Mouse (Mus musculus) macrophage (primary cell): ENCODE data around the gene Zfp637. TPM values are rescaled to one million over a fixed set of nuclear protein-coding genes. Genes with fewer than 3 reads are reported as not detected.

Source experiments
- H3K27ac ChIP-seq: fragments of 350-480 bp; formaldehyde crosslinking; 2 replicates; pipeline ENCODE4 v1.9.0; 2021
- H3K36me3 ChIP-seq: fragments of 350-480 bp; formaldehyde crosslinking; 2 replicates; pipeline ENCODE4 v1.9.0; 2021; ENCODE audit errors: inconsistent target
- H3K4me3 ChIP-seq: fragments of 350-480 bp; formaldehyde crosslinking; 2 replicates; pipeline ENCODE4 v1.9.0; 2021; ENCODE audit errors: inconsistent target
- H3K79me2 ChIP-seq: fragments of 350-480 bp; formaldehyde crosslinking; 2 replicates; pipeline ENCODE4 v1.9.0; 2021; ENCODE audit errors: inconsistent target
- WGBS: methylation state at CpG from one replicate; pipeline ENCODE4 v1.1.7; 2026; ENCODE audit warnings: inconsistent platforms; ENCODE audit not compliant: missing documents; 5-methylcytosine and 5-hydroxymethylcytosine counted together
- polyA plus RNA-seq: library from polyadenylated mRNA; stranded (reverse); fragments of 250-400 nt; gene quantifications from 3 replicates; pipeline ENCODE4 v1.2.4, GENCODE M21; 2018; ENCODE audit warnings: inconsistent platforms
- total RNA-seq, 78 experiments: library from RNA; depleted of rRNA; stranded (reverse); fragments of 250-400 nt; gene quantifications; 1 replicate in 9 of 78; 2 replicates in 24 of 78; 3 replicates in 43 of 78; 4 replicates in 2 of 78; pipeline ENCODE4 v1.2.4; 2018; ENCODE audit warnings: inconsistent platforms in 56 of 78

The Zfp637 gene
- total RNA-seq (2018; cell fraction: chromatin; rRNA removed): 10 to 100 TPM in 8 of 26 experiments, 1 to 10 TPM in 15, under 1 TPM in 1, not detected in 2; 0.94 to 22.4 (median 7.6) TPM
- 10 to 100 TPM in 19 of 26 experiments, 1 to 10 TPM in 7; 6.9 to 23.8 (median 14.2) TPM for total RNA-seq (2018; cell fraction: cytosol; rRNA removed)
- 10 to 100 TPM in 8 of 26 experiments, 1 to 10 TPM in 18; 1.6 to 22.5 (median 6.0) TPM for total RNA-seq (2018; cell fraction: nucleus; rRNA removed)
- 18.6 to 20.6 TPM (median 19.0 TPM) in 3 replicates for polyA plus RNA-seq

- H3K79me2 ChIP-seq: no peaks in the 10 kb centered on the region; the same call in 1 of the 2 replicates
- no peak within 1 kb of the TSS; the same call in 1 of the 2 replicates for H3K27ac ChIP-seq
- H3K4me3 ChIP-seq: peak within 1 kb of the TSS; percentile 69
- WGBS: under 1% methylated on average over 56 of the region's 66 CpGs
- H3K36me3 ChIP-seq: peaks cover 20% of the 10 kb centered on the region
Observed at GRCm38 (mm10) chr6:117840686-117841510, at the start of gene Zfp637. Zfp637 (plus strand) TSS chr6:117841180.

DNA sequence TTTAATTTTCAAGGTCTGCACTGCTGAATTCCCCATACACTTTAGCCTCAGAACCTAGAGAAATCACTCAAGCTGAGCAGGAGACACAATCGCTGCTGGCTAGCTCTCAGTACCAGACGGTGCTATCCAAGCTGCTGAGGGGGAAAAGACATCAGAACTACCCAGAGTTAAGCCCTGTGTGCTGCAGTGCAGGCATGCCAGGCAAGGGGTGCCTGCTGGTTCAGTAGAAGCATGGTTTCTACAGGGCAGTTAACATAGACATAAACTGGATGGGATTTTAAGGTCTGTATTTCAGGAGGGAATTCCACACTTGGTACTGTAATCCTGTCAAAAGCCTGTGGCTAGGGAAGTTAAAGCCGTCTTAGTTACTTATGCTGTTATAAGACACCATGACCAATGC, 45.7 kb upstream of the Zfp637 start:
- Histone ChIP-seq H3K36me3 (no peaks in the 10 kb centered on the region), H3K27ac (no peak overlapping the region), H3K4me3 (no peak overlapping the region), H3K79me2 (no peaks in the 10 kb centered on the region)
- WGBS: 96% methylated on average over 3 of the region's 3 CpGs

GRCm38 (mm10) chr6:117800824-117801223, 40.2 kb upstream of the Zfp637 start:
- WGBS: 83% methylated on average over 7 of the region's 7 CpGs
- H3K79me2 ChIP-seq: no peaks in the 10 kb centered on the region
- H3K27ac ChIP-seq: no peak overlapping the region
- no peaks in the 10 kb centered on the region for H3K36me3 ChIP-seq
- no peak overlapping the region for H3K4me3 ChIP-seq

GRCm38 (mm10) chr6:117801801-117802200, 39.2 kb upstream of the Zfp637 start:
- Histone ChIP-seq H3K27ac (no peak overlapping the region), H3K36me3 (no peaks in the 10 kb centered on the region), H3K4me3 (no peak overlapping the region), H3K79me2 (no peaks in the 10 kb centered on the region)
- 81% methylated on average over 6 of the region's 6 CpGs for WGBS

GRCm38 (mm10) chr6:117807756-117808155, 33.2 kb upstream of the Zfp637 start:
- 94% methylated on average over 1 of the region's 1 CpGs for WGBS
- no peak overlapping the region for H3K4me3 ChIP-seq

DNA sequence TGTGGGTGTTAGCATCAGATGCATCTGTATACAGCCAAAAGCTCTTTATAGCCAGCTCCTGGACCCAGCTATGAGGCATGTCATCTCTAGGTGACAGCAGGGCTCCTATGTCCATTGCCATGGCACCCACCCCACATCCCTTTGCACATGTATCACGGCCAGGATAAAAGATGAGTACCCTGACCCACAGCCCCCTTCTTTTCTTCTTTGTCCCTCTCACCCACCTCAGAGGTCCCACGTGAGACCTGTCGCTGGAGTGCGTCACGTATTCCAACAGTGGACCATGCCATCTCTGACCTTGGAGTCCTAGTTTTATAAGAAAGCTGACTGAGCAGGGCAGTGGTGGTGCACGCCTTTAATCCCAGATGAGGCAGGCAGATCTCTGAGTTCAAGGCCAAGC, 31.2 kb upstream of the Zfp637 start:
- WGBS: 95% methylated on average over 6 of the region's 6 CpGs

More at GRCm38 (mm10) chr6:117807756-117808155, 33.2 kb upstream of the Zfp637 start:
- H3K27ac ChIP-seq: no peak overlapping the region
- no peaks in the 10 kb centered on the region for H3K36me3 ChIP-seq
- H3K79me2 ChIP-seq: no peaks in the 10 kb centered on the region

DNA sequence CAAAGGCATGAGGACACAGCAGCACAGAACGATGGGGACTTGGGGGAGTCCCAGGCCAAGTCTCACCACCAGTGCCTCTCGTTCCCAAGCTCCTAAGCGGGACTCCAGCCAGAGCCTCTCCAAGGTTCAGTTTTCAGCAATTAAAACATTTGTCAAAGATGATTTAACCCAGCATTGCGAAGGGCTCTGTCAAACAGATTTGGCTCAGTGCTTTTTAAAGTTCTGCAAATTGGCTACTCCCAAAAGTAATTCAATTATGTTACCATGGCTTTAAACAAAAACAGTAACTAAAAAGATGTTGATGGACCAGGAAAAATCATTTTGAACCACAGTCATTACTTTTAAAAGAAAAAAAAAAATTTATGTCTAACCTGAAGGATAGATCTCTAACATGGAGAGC, 30.3 kb upstream of the Zfp637 start:
- no peak overlapping the region for H3K27ac ChIP-seq
- no peaks in the 10 kb centered on the region for H3K36me3 ChIP-seq
- H3K79me2 ChIP-seq: no peaks in the 10 kb centered on the region
- 82% methylated on average over 4 of the region's 4 CpGs for WGBS
- H3K4me3 ChIP-seq: no peak overlapping the region

More for the DNA sequence above, 31.2 kb upstream of the Zfp637 start:
- Histone ChIP-seq H3K27ac (no peak overlapping the region), H3K4me3 (no peak overlapping the region), H3K79me2 (no peaks in the 10 kb centered on the region), H3K36me3 (no peaks in the 10 kb centered on the region)

DNA sequence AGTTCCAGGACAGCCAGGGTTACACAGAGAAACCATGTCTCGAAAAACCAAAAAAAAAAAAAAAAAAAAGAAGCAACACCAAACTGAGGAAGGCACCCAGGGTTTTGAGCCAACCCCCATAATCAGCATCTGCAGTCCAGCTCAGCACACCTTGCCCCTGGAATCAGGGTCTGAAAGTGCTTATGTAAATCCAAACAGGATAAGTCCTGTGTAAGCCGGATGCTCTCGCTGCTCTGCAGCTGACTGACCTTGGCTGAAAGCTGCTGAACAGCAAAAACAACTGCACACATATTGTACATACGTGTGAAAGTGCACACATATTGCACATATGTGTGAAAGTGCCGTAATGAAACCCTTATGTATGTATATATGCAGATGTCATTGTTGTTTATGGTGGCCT, 29.7 kb upstream of the Zfp637 start:
- no peaks in the 10 kb centered on the region for H3K36me3 ChIP-seq
- H3K79me2 ChIP-seq: no peaks in the 10 kb centered on the region
- no peak overlapping the region for H3K4me3 ChIP-seq
- WGBS: 88% methylated on average over 5 of the region's 5 CpGs
- no peak overlapping the region for H3K27ac ChIP-seq

DNA sequence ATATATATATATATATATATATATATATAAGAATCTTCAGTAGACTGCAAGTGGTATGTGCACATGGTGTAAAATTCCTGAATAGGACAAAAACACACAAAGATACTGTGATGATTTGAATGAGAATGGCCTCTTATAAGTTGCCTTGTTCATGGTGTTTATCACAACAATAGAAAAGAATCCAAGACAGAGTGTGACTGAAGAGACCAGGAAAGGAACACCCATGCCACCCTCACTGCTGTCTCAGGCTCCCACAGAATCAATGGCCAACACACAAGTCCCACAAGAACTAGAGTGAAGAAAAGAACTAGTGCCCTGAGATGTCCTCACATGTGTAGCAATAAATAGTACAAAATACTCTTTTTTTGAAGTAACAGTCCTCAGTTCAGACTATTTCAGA, 26.3 kb upstream of the Zfp637 start:
- H3K27ac ChIP-seq: no peak overlapping the region
- no peaks in the 10 kb centered on the region for H3K36me3 ChIP-seq
- H3K79me2 ChIP-seq: no peaks in the 10 kb centered on the region
- no peak overlapping the region for H3K4me3 ChIP-seq

GRCm38 (mm10) chr6:117817108-117817541, 23.9 kb upstream of the Zfp637 start:
- no peak overlapping the region for H3K4me3 ChIP-seq
- peak overlapping the region; percentile 34 for H3K27ac ChIP-seq
- no peaks in the 10 kb centered on the region for H3K36me3 ChIP-seq
- H3K79me2 ChIP-seq: no peaks in the 10 kb centered on the region
- WGBS: 21% methylated on average over 5 of the region's 5 CpGs

- H3K36me3 ChIP-seq: no peaks in the 10 kb centered on the region
- WGBS: 88% methylated on average over 14 of the region's 14 CpGs
- no peaks in the 10 kb centered on the region for H3K79me2 ChIP-seq
- no peak overlapping the region for H3K27ac ChIP-seq
- H3K4me3 ChIP-seq: no peak overlapping the region
Observed at GRCm38 (mm10) chr6:117820327-117820726, 20.7 kb upstream of the Zfp637 start.

- 10% methylated on average over 4 of the region's 4 CpGs for WGBS
- no peak overlapping the region for H3K27ac ChIP-seq
Observed at GRCm38 (mm10) chr6:117825369-117825768, 15.6 kb upstream of the Zfp637 start.

GRCm38 (mm10) chr6:117828273-117828672, 12.7 kb upstream of the Zfp637 start:
- Histone ChIP-seq H3K36me3 (no peaks in the 10 kb centered on the region), H3K27ac (no peak overlapping the region), H3K4me3 (no peak overlapping the region), H3K79me2 (no peaks in the 10 kb centered on the region)
- 16% methylated on average over 9 of the region's 9 CpGs for WGBS

More at GRCm38 (mm10) chr6:117825369-117825768, 15.6 kb upstream of the Zfp637 start:
- no peaks in the 10 kb centered on the region for H3K79me2 ChIP-seq
- H3K36me3 ChIP-seq: no peaks in the 10 kb centered on the region
- no peak overlapping the region for H3K4me3 ChIP-seq

DNA sequence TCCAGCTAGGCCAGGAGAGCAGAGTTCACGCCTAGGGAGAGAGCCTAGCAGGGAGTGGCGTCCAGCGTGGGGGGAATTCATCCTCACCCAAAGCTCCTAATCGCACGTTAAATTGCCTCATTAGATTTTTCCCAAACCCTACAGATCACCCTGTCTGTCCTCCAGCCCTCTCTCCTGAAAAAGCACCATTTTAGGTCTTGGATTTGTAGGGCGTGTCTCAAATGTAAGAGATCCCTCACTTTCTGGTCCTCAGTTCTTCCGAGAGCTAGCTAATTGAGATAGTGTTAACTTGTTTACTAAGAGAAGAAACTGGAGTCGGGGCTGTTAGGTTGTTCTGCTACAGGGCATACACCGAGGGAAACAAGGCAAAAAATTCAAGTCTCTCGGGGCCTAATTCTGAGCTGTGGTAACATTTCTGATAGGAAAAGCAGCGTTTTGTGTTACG, 553 bp downstream of the Zfp637 start:
- Histone ChIP-seq H3K36me3 (peaks cover 24% of the 10 kb centered on the region), H3K79me2 (no peaks in the 10 kb centered on the region; the same call in 1 of the 2 replicates), H3K27ac (no peak overlapping the region; the same call in 1 of the 2 replicates), H3K4me3 (peak overlapping the region; percentile 69)
- WGBS: 4% methylated on average over 11 of the region's 12 CpGs

GRCm38 (mm10) chr6:117844597-117844996, 3.6 kb downstream of the Zfp637 start:
- no peak overlapping the region for H3K4me3 ChIP-seq
- 100% methylated on average over 9 of the region's 9 CpGs for WGBS
- no peaks in the 10 kb centered on the region; the same call in 1 of the 2 replicates for H3K79me2 ChIP-seq
- H3K27ac ChIP-seq: no peak overlapping the region
- H3K36me3 ChIP-seq: peaks cover 24% of the 10 kb centered on the region
